Mouse (Mus musculus): Measurements from ENCODE around the gene Cdc73. TPM values are rescaled to one million over a fixed set of nuclear protein-coding genes. Genes with fewer than 3 reads are reported as not detected.
"Not testable (repeated sequence)": the region's sequence is repeated elsewhere in the genome, so short reads cannot be mapped to it uniquely, and the experiment has no call there.

Gene Cdc73
- polyA plus RNA-seq, 1 experiment = 19.4 TPM

GRCm38 (mm10) chr1:143675734-143676361, 26.8 kb downstream of the Cdc73 start:
- no peak for DNase-seq (ENCODE audit: low spot score)

GRCm38 (mm10) chr1:143664786-143665185, 37.9 kb downstream of the Cdc73 start:
- DNase-seq (ENCODE audit: low spot score) = not testable (repeated sequence)

- no peak for DNase-seq (ENCODE audit: low spot score)
Observed at GRCm38 (mm10) chr1:143663197-143663596, 39.5 kb downstream of the Cdc73 start.

- DNase-seq (ENCODE audit: low spot score) = no peak
Observed at GRCm38 (mm10) chr1:143653646-143654045, 49.0 kb downstream of the Cdc73 start.

- DNase-seq (ENCODE audit: low spot score) = no peak
Observed at GRCm38 (mm10) chr1:143650317-143650716, 52.4 kb downstream of the Cdc73 start.

GRCm38 (mm10) chr1:143646219-143646618, 56.5 kb downstream of the Cdc73 start:
- no peak for DNase-seq (ENCODE audit: low spot score)

GRCm38 (mm10) chr1:143645386-143645785, 57.3 kb downstream of the Cdc73 start:
- no peak for DNase-seq (ENCODE audit: low spot score)

GRCm38 (mm10) chr1:143644221-143644620, 58.5 kb downstream of the Cdc73 start:
- no peak for DNase-seq (ENCODE audit: low spot score)

- DNase-seq (ENCODE audit: low spot score) = no peak
Observed at GRCm38 (mm10) chr1:143640650-143641407, 61.9 kb downstream of the Cdc73 start, which contains the start of gene B3galt2. TSS of gene B3galt2 (plus strand) at chr1:143640664.

- no peak for DNase-seq (ENCODE audit: low spot score)
Observed at GRCm38 (mm10) chr1:143632854-143633587, 69.7 kb downstream of the Cdc73 start.

GRCm38 (mm10) chr1:143632361-143632760, 70.3 kb downstream of the Cdc73 start:
- DNase-seq (ENCODE audit: low spot score) = no peak

GRCm38 (mm10) chr1:143631337-143631736, 71.4 kb downstream of the Cdc73 start:
- no peak for DNase-seq (ENCODE audit: low spot score)

- no peak for DNase-seq (ENCODE audit: low spot score)
Observed at GRCm38 (mm10) chr1:143622634-143623033, 80.1 kb downstream of the Cdc73 start.

GRCm38 (mm10) chr1:143621930-143622329, 80.8 kb downstream of the Cdc73 start:
- no peak for DNase-seq (ENCODE audit: low spot score)

GRCm38 (mm10) chr1:143619760-143620159, 82.9 kb downstream of the Cdc73 start:
- no peak for DNase-seq (ENCODE audit: low spot score)

- DNase-seq (ENCODE audit: low spot score) = no peak
Observed at GRCm38 (mm10) chr1:143612901-143613300, 89.8 kb downstream of the Cdc73 start.

- DNase-seq (ENCODE audit: low spot score) = no peak
Observed at GRCm38 (mm10) chr1:143608911-143609310, 93.8 kb downstream of the Cdc73 start.

GRCm38 (mm10) chr1:143596864-143597263, 105.8 kb downstream of the Cdc73 start:
- DNase-seq (ENCODE audit: low spot score) = no peak

GRCm38 (mm10) chr1:143576824-143577543, 125.7 kb downstream of the Cdc73 start:
- DNase-seq (ENCODE audit: low spot score) = no peak

GRCm38 (mm10) chr1:143558235-143558634, 144.5 kb downstream of the Cdc73 start:
- no peak for DNase-seq (ENCODE audit: low spot score)

GRCm38 (mm10) chr1:143555533-143555932, 147.2 kb downstream of the Cdc73 start:
- no peak for DNase-seq (ENCODE audit: low spot score)

GRCm38 (mm10) chr1:143554621-143555020, 148.1 kb downstream of the Cdc73 start:
- DNase-seq (ENCODE audit: low spot score) = no peak
